Mouse (Mus musculus) heart, embryonic 11.5 days (tissue): ENCODE results near the gene Ldlrad3. TPM values are rescaled to one million over a fixed set of nuclear protein-coding genes. Genes with fewer than 3 reads are reported as not detected.

ENCODE experiments used
- ATAC-seq: fragments of 200-750 bp; cut with Nextera tagmentation; replicated peaks from 2 replicates; pipeline ENCODE4 v1.8.0; 2017; ENCODE audit warnings: moderate library complexity; ENCODE audit not compliant: insufficient number of reproducible peaks, low FRiP score, low TSS enrichment
- H3K27ac ChIP-seq: fragments of 300-500 bp; sonication (generic); 2 replicates; pipeline ENCODE4 v1.5.1; 2014; ENCODE audit warnings: mild to moderate bottlenecking, low read depth, low read length
- H3K27me3 ChIP-seq: fragments of 300-500 bp; sonication (generic); 2 replicates; pipeline ENCODE4 v1.6.1; 2014; ENCODE audit warnings: mild to moderate bottlenecking, low read length, mixed read lengths; ENCODE audit not compliant: control insufficient read depth, insufficient read depth
- H3K36me3 ChIP-seq: fragments of 300-500 bp; sonication (generic); 2 replicates; pipeline ENCODE4 v1.6.1; 2014; ENCODE audit warnings: mild to moderate bottlenecking, low read length, moderate library complexity, mixed read lengths; ENCODE audit not compliant: control insufficient read depth, insufficient read depth
- H3K4me1 ChIP-seq: fragments of 300-500 bp; sonication (generic); 2 replicates; pipeline ENCODE4 v1.6.1; 2014; ENCODE audit warnings: low read length; ENCODE audit not compliant: control insufficient read depth, insufficient read depth
- H3K4me2 ChIP-seq: fragments of 300-500 bp; sonication (generic); 2 replicates; pipeline ENCODE4 v1.6.1; 2014; ENCODE audit warnings: mild to moderate bottlenecking, moderate library complexity
- H3K4me3 ChIP-seq: fragments of 300-500 bp; sonication (generic); 2 replicates; pipeline ENCODE4 v1.5.1; 2014; ENCODE audit warnings: low read depth, low read length
- H3K9ac ChIP-seq: fragments of 300-500 bp; sonication (generic); 2 replicates; pipeline ENCODE4 v1.6.1; 2014; ENCODE audit warnings: mild to moderate bottlenecking, low read depth, low read length, moderate library complexity
- H3K9me3 ChIP-seq: fragments of 300-500 bp; sonication (generic); replicated peaks from 2 replicates; pipeline ENCODE4 v1.6.1; 2016; ENCODE audit warnings: low read length; ENCODE audit not compliant: control insufficient read depth
- WGBS: fragments of 180-500 bp; shearing (Covaris S2); extraction: QIAGEN DNeasy Blood & Tissue Kit; methylation state at CpG from one replicate; pipeline ENCODE4 v1.1.7; 2014; ENCODE audit not compliant: insufficient replicate concordance; 5-methylcytosine and 5-hydroxymethylcytosine counted together
- polyA plus RNA-seq: library from polyadenylated mRNA; unstranded; fragments of >200 nt; fragmentation: Nextera tagmentation; extraction: Ambion mirVana; gene quantifications from 2 replicates; pipeline ENCODE4 v1.2.1, GENCODE M21; 2014

The Ldlrad3 gene
- polyA plus RNA-seq, 1 experiment from 2014 or later = 19.0 TPM

- no peak for ATAC-seq
- H3K9ac ChIP-seq = no peak overlapping the region
- H3K27ac ChIP-seq = no peak overlapping the region
- H3K4me1 ChIP-seq = no peaks in the 10 kb centered on the region
- no peaks in the 10 kb centered on the region for H3K27me3 ChIP-seq
- no peak overlapping the region for H3K4me3 ChIP-seq
- WGBS = 80% methylated on average over 1 of the region's 1 CpGs
- no peaks in the 10 kb centered on the region for H3K36me3 ChIP-seq
- H3K9me3 ChIP-seq = no peaks in the 10 kb centered on the region
- no peak overlapping the region for H3K4me2 ChIP-seq
Measured at GRCm38 (mm10) chr2:102216817-102217216, 30.6 kb upstream of the Ldlrad3 start.

GRCm38 (mm10) chr2:102212096-102212495 lies 25.9 kb upstream of the Ldlrad3 start:
- H3K36me3 ChIP-seq = no peaks in the 10 kb centered on the region
- no peaks in the 10 kb centered on the region for H3K9me3 ChIP-seq
- no peak overlapping the region for H3K9ac ChIP-seq
- no peaks in the 10 kb centered on the region for H3K27me3 ChIP-seq
- WGBS = 53% methylated on average over 4 of the region's 4 CpGs
- ATAC-seq = no peak
- H3K27ac ChIP-seq = no peak overlapping the region
- H3K4me3 ChIP-seq = no peak overlapping the region
- H3K4me2 ChIP-seq = no peak overlapping the region
- H3K4me1 ChIP-seq = no peaks in the 10 kb centered on the region

GRCm38 (mm10) chr2:102205672-102206399 lies 19.7 kb upstream of the Ldlrad3 start:
- Histone ChIP-seq H3K9me3 (no peaks in the 10 kb centered on the region), H3K4me2 (no peak overlapping the region), H3K4me1 (no peaks in the 10 kb centered on the region), H3K9ac (no peak overlapping the region), H3K27ac (no peak overlapping the region), H3K36me3 (no peaks in the 10 kb centered on the region), H3K4me3 (no peak overlapping the region), H3K27me3 (0 out of 2 replicates have a peak, but pooled peaks cover 3% of the 10 kb centered on the region)
- 19% methylated on average over 14 of the region's 14 CpGs for WGBS
- ATAC-seq = no peak

GRCm38 (mm10) chr2:102203478-102203877 lies 17.3 kb upstream of the Ldlrad3 start:
- H3K27ac ChIP-seq = no peak overlapping the region
- no peak overlapping the region for H3K9ac ChIP-seq
- H3K27me3 ChIP-seq = 0 out of 2 replicates have a peak, but pooled peaks cover 3% of the 10 kb centered on the region
- no peaks in the 10 kb centered on the region for H3K36me3 ChIP-seq
- no peak overlapping the region for H3K4me2 ChIP-seq
- no peaks in the 10 kb centered on the region for H3K4me1 ChIP-seq
- ATAC-seq = no peak
- no peaks in the 10 kb centered on the region for H3K9me3 ChIP-seq
- H3K4me3 ChIP-seq = no peak overlapping the region

GRCm38 (mm10) chr2:102202211-102202770 lies 16.1 kb upstream of the Ldlrad3 start:
- no peaks in the 10 kb centered on the region for H3K4me1 ChIP-seq
- ATAC-seq = no peak
- 0 out of 2 replicates have a peak, but pooled peaks cover 3% of the 10 kb centered on the region for H3K27me3 ChIP-seq
- WGBS = 73% methylated on average over 2 of the region's 2 CpGs
- H3K4me3 ChIP-seq = no peak overlapping the region
- H3K9me3 ChIP-seq = no peaks in the 10 kb centered on the region
- H3K9ac ChIP-seq = no peak overlapping the region
- H3K36me3 ChIP-seq = no peaks in the 10 kb centered on the region
- no peak overlapping the region for H3K27ac ChIP-seq
- H3K4me2 ChIP-seq = no peak overlapping the region

- Histone ChIP-seq H3K27me3 (0 out of 2 replicates have a peak, but pooled peaks cover 2% of the 10 kb centered on the region), H3K9ac (no peak overlapping the region), H3K36me3 (no peaks in the 10 kb centered on the region), H3K27ac (no peak overlapping the region), H3K4me1 (no peaks in the 10 kb centered on the region), H3K4me3 (no peak overlapping the region), H3K9me3 (no peaks in the 10 kb centered on the region), H3K4me2 (no peak overlapping the region)
- ATAC-seq = no peak
- WGBS = 75% methylated on average over 12 of the region's 14 CpGs
Measured at GRCm38 (mm10) chr2:102201198-102201948, 15.2 kb upstream of the Ldlrad3 start.

- Histone ChIP-seq H3K4me1 (peaks cover 3% of the 10 kb centered on the region; the same call in 1 of the 2 replicates), H3K4me2 (no peak overlapping the region), H3K36me3 (no peaks in the 10 kb centered on the region), H3K9ac (no peak overlapping the region), H3K27ac (no peak overlapping the region), H3K27me3 (no peaks in the 10 kb centered on the region), H3K9me3 (no peaks in the 10 kb centered on the region), H3K4me3 (no peak overlapping the region)
- 70% methylated on average over 1 of the region's 1 CpGs for WGBS
- no peak for ATAC-seq
Measured at GRCm38 (mm10) chr2:102197332-102197731, 11.1 kb upstream of the Ldlrad3 start.

GRCm38 (mm10) chr2:102196709-102197108 lies 10.5 kb upstream of the Ldlrad3 start:
- no peak for ATAC-seq

More at GRCm38 (mm10) chr2:102196709-102197108, 10.5 kb upstream of the Ldlrad3 start:
- Histone ChIP-seq H3K27me3 (no peaks in the 10 kb centered on the region), H3K9ac (no peak overlapping the region), H3K9me3 (no peaks in the 10 kb centered on the region), H3K4me3 (no peak overlapping the region), H3K27ac (no peak overlapping the region), H3K4me2 (no peak overlapping the region), H3K36me3 (no peaks in the 10 kb centered on the region), H3K4me1 (peaks cover 3% of the 10 kb centered on the region; the same call in 1 of the 2 replicates)
- 60% methylated on average over 8 of the region's 8 CpGs for WGBS
